Mouse (Mus musculus) layer of hippocampus, postnatal 36 days (tissue): ENCODE measurements around the gene Foxn3. TPM values are rescaled to one million over a fixed set of nuclear protein-coding genes. Genes with fewer than 3 reads are reported as not detected.

Experiments used
- DNase-seq, 2 experiments: peaks; one replicate each; pipeline ENCODE4 v3.0.0; 2022
- total RNA-seq, 2 experiments: library from RNA; stranded (reverse); gene quantifications; 2 replicates each; pipeline ENCODE4 v1.2.3; 2021

Gene Foxn3
- total RNA-seq, 2 experiments from 2014 or later, result 53.7 to 55.2 TPM

GRCm38 (mm10) chr12:99381317-99381716, 182.1 kb downstream of the Foxn3 start:
- DNase-seq, result no peak

- DNase-seq, result no peak
Measured at GRCm38 (mm10) chr12:99380855-99381262, 182.5 kb downstream of the Foxn3 start.

- no peak for DNase-seq
Measured at GRCm38 (mm10) chr12:99380124-99380523, 183.3 kb downstream of the Foxn3 start.

GRCm38 (mm10) chr12:99378284-99378683, 185.1 kb downstream of the Foxn3 start:
- no peak for DNase-seq

- DNase-seq, result no peak
Measured at GRCm38 (mm10) chr12:99377705-99378104, 185.7 kb downstream of the Foxn3 start.

- DNase-seq, result no peak
Measured at GRCm38 (mm10) chr12:99377069-99377468, 186.3 kb downstream of the Foxn3 start.

GRCm38 (mm10) chr12:99375878-99376454, 187.4 kb downstream of the Foxn3 start:
- DNase-seq, result no peak

GRCm38 (mm10) chr12:99375426-99375825, 188.0 kb downstream of the Foxn3 start:
- DNase-seq, result no peak

- peak; percentile 40 to 47 for DNase-seq
Measured at GRCm38 (mm10) chr12:99374099-99374600, 189.2 kb downstream of the Foxn3 start.

- DNase-seq, result no peak
Measured at GRCm38 (mm10) chr12:99373584-99373983, 189.8 kb downstream of the Foxn3 start.

GRCm38 (mm10) chr12:99371500-99371899, 191.9 kb downstream of the Foxn3 start:
- no peak for DNase-seq

- DNase-seq, result no peak
Measured at GRCm38 (mm10) chr12:99368251-99368650, 195.1 kb downstream of the Foxn3 start.

GRCm38 (mm10) chr12:99365999-99366398, 197.4 kb downstream of the Foxn3 start:
- DNase-seq, result no peak

GRCm38 (mm10) chr12:99364201-99364600, 199.2 kb downstream of the Foxn3 start:
- no peak for DNase-seq

- no peak for DNase-seq
Measured at GRCm38 (mm10) chr12:99363024-99363423, 200.4 kb downstream of the Foxn3 start.

GRCm38 (mm10) chr12:99361752-99362132, 201.6 kb downstream of the Foxn3 start:
- DNase-seq, result no peak

GRCm38 (mm10) chr12:99360958-99361751, 202.2 kb downstream of the Foxn3 start:
- no peak for DNase-seq

- no peak for DNase-seq
Measured at GRCm38 (mm10) chr12:99358698-99359097, 204.7 kb downstream of the Foxn3 start.

GRCm38 (mm10) chr12:99356660-99357059, 206.7 kb downstream of the Foxn3 start:
- DNase-seq, result no peak

GRCm38 (mm10) chr12:99353692-99354091, 209.7 kb downstream of the Foxn3 start:
- no peak for DNase-seq

- DNase-seq, result no peak
Measured at GRCm38 (mm10) chr12:99352583-99352982, 210.8 kb downstream of the Foxn3 start.

GRCm38 (mm10) chr12:99352136-99352535, 211.2 kb downstream of the Foxn3 start:
- no peak for DNase-seq

GRCm38 (mm10) chr12:99351731-99352130, 211.7 kb downstream of the Foxn3 start:
- DNase-seq, result no peak

GRCm38 (mm10) chr12:99349650-99349997, 213.8 kb downstream of the Foxn3 start:
- no peak for DNase-seq
